Mouse (Mus musculus): Measurements from ENCODE around the gene Tpd52l2.

GRCm38 (mm10) chr2:181520118-181520935 is 23.4 kb downstream of the Tpd52l2 start, which contains the start of gene Dnajc5:
- no peak; the same call in 1 of the 2 replicates for TF ChIP-seq CTCF (IDR thresholded peaks at IDR 0.05; ENCODE audit: low read depth)
- no peak; the same call in 1 of the 2 replicates for TF ChIP-seq EP300 (IDR thresholded peaks at IDR 0.05; ENCODE audit: low read depth)
